Mouse (Mus musculus) CH12.LX (cell line): ENCODE measurements around the gene Wwp2. TPM values are rescaled to one million over a fixed set of nuclear protein-coding genes. Genes with fewer than 3 reads are reported as not detected.

ENCODE experiments used
- DNase-seq: peaks from one replicate; pipeline ENCODE4 v3.0.0-alpha.2; 2013; ENCODE audit errors: extremely low read depth
- H3K27ac ChIP-seq: 2 replicates; pipeline ENCODE4 v1.5.1; 2012; ENCODE audit warnings: low read depth, mild to moderate bottlenecking, control low read depth, moderate library complexity; ENCODE audit not compliant: insufficient read depth
- H3K27me3 ChIP-seq: replicated peaks from 2 replicates; pipeline ENCODE3; 2012; ENCODE audit warnings: inconsistent platforms
- H3K36me3 ChIP-seq, 2 experiments: replicated peaks in 1 of 2; 2 replicates each; pipeline versions ENCODE3 to v1.6.1; 2012; ENCODE audit warnings: inconsistent platforms in 1 of 2, low read length in 1 of 2, mild to moderate bottlenecking in 1 of 2, mixed read lengths in 1 of 2, moderate library complexity in 1 of 2; ENCODE audit not compliant: control insufficient read depth in 1 of 2, insufficient read depth in 1 of 2
- H3K4me1 ChIP-seq, 2 experiments: 2 replicates each; pipeline ENCODE4 v1.6.1; 2012; ENCODE audit warnings: inconsistent platforms in 1 of 2, moderate library complexity in 1 of 2; ENCODE audit not compliant: insufficient read depth in 2 of 2, control insufficient read depth in 1 of 2
- H3K4me2 ChIP-seq: 2 replicates; pipeline ENCODE4 v1.6.1; 2012; ENCODE audit warnings: low read depth, mild to moderate bottlenecking, control low read depth; ENCODE audit not compliant: poor library complexity, insufficient read depth, severe bottlenecking
- H3K4me3 ChIP-seq, 3 experiments: fragments of 150-350 bp in 1 of 3; sonication (generic) in 1 of 3; replicated peaks in 1 of 3; 2 replicates each; pipeline versions ENCODE3 to v1.5.1; 2011 to 2012; ENCODE audit warnings: low read depth in 2 of 3, low read length in 2 of 3, mild to moderate bottlenecking in 2 of 3, moderate library complexity in 2 of 3, control low read depth in 1 of 3, improper control_type of control experiment in 1 of 3, inconsistent platforms in 1 of 3, mixed read lengths in 1 of 3; ENCODE audit not compliant: poor library complexity in 1 of 3
- H3K79me2 ChIP-seq: replicated peaks from 2 replicates; pipeline ENCODE4 v1.6.1; 2012; ENCODE audit warnings: mild to moderate bottlenecking, moderate library complexity; ENCODE audit not compliant: control insufficient read depth, poor library complexity, insufficient read depth, severe bottlenecking; ENCODE audit errors: extremely low read depth
- H3K9ac ChIP-seq: 2 replicates; pipeline ENCODE4 v1.6.1; 2012; ENCODE audit warnings: low read depth, mild to moderate bottlenecking, control low read depth, moderate library complexity; ENCODE audit not compliant: insufficient read depth
- H3K9me3 ChIP-seq: replicated peaks from 2 replicates; pipeline ENCODE3; 2012; ENCODE audit warnings: low read length, inconsistent platforms, mixed read lengths
- BHLHE40 ChIP-seq: IDR thresholded peaks from 2 replicates; pipeline ENCODE4 v1.6.1; 2011; ENCODE audit warnings: mild to moderate bottlenecking, low read depth, low read length, improper control_type of control experiment
- CHD2 ChIP-seq: IDR thresholded peaks from 2 replicates; pipeline ENCODE4 v1.6.1; 2011; ENCODE audit warnings: low read length, improper control_type of control experiment
- CTCF ChIP-seq, 2 experiments: IDR thresholded peaks in 1 of 2; conservative IDR thresholded peaks in 1 of 2; 2 replicates each; pipeline ENCODE4 v1.5.1; 2011 to 2012; ENCODE audit warnings: low read depth in 2 of 2, low read length in 2 of 2, improper control_type of control experiment in 1 of 2, inconsistent platforms in 1 of 2, mild to moderate bottlenecking in 1 of 2, moderate library complexity in 1 of 2
- E2F4 ChIP-seq: IDR thresholded peaks from 2 replicates; pipeline ENCODE4 v1.6.1; 2011; ENCODE audit warnings: low read depth, low read length, improper control_type of control experiment; ENCODE audit not compliant: insufficient replicate concordance
- ELF1 ChIP-seq: IDR thresholded peaks from 2 replicates; pipeline ENCODE4 v1.6.1; 2014; ENCODE audit warnings: low read depth, mild to moderate bottlenecking, inconsistent platforms, low read length, improper control_type of control experiment
- EP300 ChIP-seq: IDR thresholded peaks from 2 replicates; pipeline ENCODE4 v1.6.1; 2011; ENCODE audit warnings: low read length, improper control_type of control experiment
- GABPA ChIP-seq: IDR thresholded peaks from 2 replicates; pipeline ENCODE4 v1.6.1; 2012; ENCODE audit warnings: low read depth, low read length, improper control_type of control experiment, inconsistent platforms; ENCODE audit not compliant: insufficient replicate concordance
- HCFC1 ChIP-seq: IDR thresholded peaks from 2 replicates; pipeline ENCODE4 v1.6.1; 2012; ENCODE audit warnings: low read depth, mild to moderate bottlenecking, inconsistent platforms, low read length, improper control_type of control experiment
- IRF4 ChIP-seq: IDR thresholded peaks from 2 replicates; pipeline ENCODE4 v1.6.1; 2014; ENCODE audit warnings: low read depth, mild to moderate bottlenecking, inconsistent platforms, low read length, improper control_type of control experiment
- JUN ChIP-seq: IDR thresholded peaks from 2 replicates; pipeline ENCODE4 v1.6.1; 2011; ENCODE audit warnings: low read depth, mild to moderate bottlenecking, low read length, improper control_type of control experiment, moderate library complexity; ENCODE audit not compliant: insufficient read depth
- MAFK ChIP-seq: IDR thresholded peaks from 2 replicates; pipeline ENCODE4 v1.6.1; 2011; ENCODE audit warnings: low read length, improper control_type of control experiment; ENCODE audit not compliant: insufficient replicate concordance
- MAX ChIP-seq: IDR thresholded peaks from 2 replicates; pipeline ENCODE4 v1.6.1; 2011; ENCODE audit warnings: low read length, improper control_type of control experiment
- MAZ ChIP-seq: IDR thresholded peaks from 2 replicates; pipeline ENCODE4 v1.6.1; 2012; ENCODE audit warnings: low read depth, mild to moderate bottlenecking, inconsistent platforms, low read length, improper control_type of control experiment, moderate library complexity
- NELFE ChIP-seq: IDR thresholded peaks from 2 replicates; pipeline ENCODE4 v1.6.1; 2011; ENCODE audit warnings: low read depth, low read length, improper control_type of control experiment
- NRF1 ChIP-seq: IDR thresholded peaks from 2 replicates; pipeline ENCODE4 v1.6.1; 2014; ENCODE audit warnings: low read depth, mild to moderate bottlenecking, inconsistent platforms, low read length, improper control_type of control experiment, moderate library complexity
- PAX5 ChIP-seq: IDR thresholded peaks from 2 replicates; pipeline ENCODE4 v1.6.1; 2012; ENCODE audit warnings: low read length, inconsistent platforms, mixed read lengths
- POLR2A ChIP-seq: IDR thresholded peaks from 2 replicates; pipeline ENCODE4 v1.6.1; 2011; ENCODE audit warnings: low read depth, mild to moderate bottlenecking, improper control_type of control experiment, low read length
- POLR2AphosphoS2 ChIP-seq: IDR thresholded peaks from 2 replicates; pipeline ENCODE4 v1.6.1; 2011; ENCODE audit warnings: low read depth, low read length, improper control_type of control experiment
- RCOR1 ChIP-seq: conservative IDR thresholded peaks from 2 replicates; pipeline ENCODE4 v1.6.1; 2012; ENCODE audit warnings: low read depth, mild to moderate bottlenecking, inconsistent platforms, low read length, improper control_type of control experiment
- SIN3A ChIP-seq: IDR thresholded peaks from 2 replicates; pipeline ENCODE4 v1.6.1; 2012; ENCODE audit warnings: low read length, improper control_type of control experiment, inconsistent platforms
- SMC3 ChIP-seq: IDR thresholded peaks from 2 replicates; pipeline ENCODE4 v1.6.1; 2011; ENCODE audit warnings: low read depth, low read length, improper control_type of control experiment
- TCF12 ChIP-seq: IDR thresholded peaks from 2 replicates; pipeline ENCODE4 v1.6.1; 2014; ENCODE audit warnings: low read depth, mild to moderate bottlenecking, inconsistent platforms, low read length, improper control_type of control experiment
- UBTF ChIP-seq: IDR thresholded peaks from 2 replicates; pipeline ENCODE4 v1.6.1; 2012; ENCODE audit warnings: low read depth, mild to moderate bottlenecking, inconsistent platforms, low read length, improper control_type of control experiment, moderate library complexity
- USF1 ChIP-seq: IDR thresholded peaks from 2 replicates; pipeline ENCODE4 v1.6.1; 2014; ENCODE audit warnings: low read depth, mild to moderate bottlenecking, inconsistent platforms, low read length, improper control_type of control experiment
- ZC3H11A ChIP-seq: IDR thresholded peaks from 2 replicates; pipeline ENCODE4 v1.6.1; 2012; ENCODE audit warnings: low read depth, mild to moderate bottlenecking, inconsistent platforms, low read length, improper control_type of control experiment
- ZKSCAN1 ChIP-seq: IDR thresholded peaks from 2 replicates; pipeline ENCODE4 v1.6.1; 2012; ENCODE audit warnings: low read depth, inconsistent platforms, low read length, improper control_type of control experiment, borderline replicate concordance
- ZNF384 ChIP-seq: IDR thresholded peaks from 2 replicates; pipeline ENCODE4 v1.6.1; 2012; ENCODE audit warnings: low read depth, low read length, improper control_type of control experiment, inconsistent platforms
- dilution Hi-C: fragments of 300-500 bp; cut with MboI; formaldehyde crosslinking; loops from 2 replicates; pipeline ENCODE4 v1.14.3; 2020; ENCODE audit warnings: low sequenced_read_pairs; ENCODE audit not compliant: extremely low pct_unique_long_range_greater_than_20kb, extremely low pct_ligation_motif_present
- in situ Hi-C: fragments of 300-500 bp; cut with MboI; formaldehyde crosslinking; loops from 3 replicates; pipeline ENCODE4 v1.14.3; 2019; ENCODE audit warnings: low sequenced_read_pairs, low pct_ligation_motif_present, low pct_unique_long_range_greater_than_20kb, mixed read lengths
- polyA plus RNA-seq: library from polyadenylated mRNA; unstranded; fragments of >175 nt; gene quantifications from 2 replicates; pipeline ENCODE4 v1.2.1, GENCODE M21; 2012; ENCODE audit warnings: low read depth; ENCODE audit not compliant: insufficient read length
- total RNA-seq, 2 experiments: library from RNA; depleted of rRNA; stranded (reverse); fragments of 300-350 nt in 1 of 2; fragments of >200 nt in 1 of 2; gene quantifications; 2 replicates each; pipeline ENCODE4 v1.2.3; 2012 to 2014

The Wwp2 gene
- total and polyA plus RNA-seq, 3 experiments: 13.5 to 30.3 (median 20.7) TPM

GRCm38 (mm10) chr8:107587995-107588780 lies 152.0 kb downstream of the Wwp2 start, which contains the start of gene Psmd7 (continued):
- TF ChIP-seq GABPA: peak; percentile 77; the same call in 1 of the 2 replicates
- peak; percentile 96 for TF ChIP-seq NELFE
- TF ChIP-seq TCF12: peak; percentile 91
- no peak for TF ChIP-seq SMC3
- no peak for TF ChIP-seq MAZ
- TF ChIP-seq UBTF: peak; percentile 75; the same call in 1 of the 2 replicates
- TF ChIP-seq E2F4: peak; percentile 56; the same call in 1 of the 2 replicates
- TF ChIP-seq CHD2: no peak
- peak; percentile 66; the same call in 1 of the 2 replicates for TF ChIP-seq MAFK
- peak; percentile 56; the same call in 1 of the 2 replicates for TF ChIP-seq ZNF384
- TF ChIP-seq USF1: no peak
- TF ChIP-seq ELF1: peak; percentile 90
- peak; percentile 79 for TF ChIP-seq NRF1
- peak; percentile 99 for TF ChIP-seq HCFC1
- peak; percentile 87 for TF ChIP-seq POLR2A
- no peak for TF ChIP-seq ZC3H11A
- TF ChIP-seq MAX: 0 out of 2 replicates have a peak, but pooled peaks have one; percentile 24
- no peak; the same call in 1 of the 2 replicates for TF ChIP-seq RCOR1

GRCm38 (mm10) chr8:107593967-107594729 lies 158.0 kb downstream of the Wwp2 start:
- TF ChIP-seq NELFE (no peak), UBTF (no peak), ZKSCAN1 (no peak), POLR2A (no peak), HCFC1 (no peak), PAX5 (no peak), TCF12 (no peak), EP300 (no peak), BHLHE40 (no peak), JUN (no peak), CTCF (conservative IDR thresholded peaks at IDR 0.05 in 1 of 2, IDR thresholded peaks at IDR 0.05 in 1 of 2; ENCODE audit: low read depth in 2 of 2, low read length in 2 of 2) (no peak), E2F4 (no peak), USF1 (no peak), GABPA (no peak), IRF4 (no peak), RCOR1 (no peak), SIN3A (no peak), ZNF384 (no peak), POLR2AphosphoS2 (no peak), MAX (no peak)
- H3K27ac ChIP-seq: no peak overlapping the region
- H3K79me2 ChIP-seq: no peaks in the 10 kb centered on the region
- no peaks in the 10 kb centered on the region for H3K36me3 ChIP-seq
- no peaks in the 10 kb centered on the region for H3K27me3 ChIP-seq
- in situ Hi-C loops (no loop called here), dilution Hi-C loops (no loop called here)
- H3K9ac ChIP-seq: no peak overlapping the region
- H3K4me3 ChIP-seq: no peak overlapping the region
- no peak for DNase-seq
- H3K9me3 ChIP-seq: peaks cover 2% of the 10 kb centered on the region
- no peak overlapping the region for H3K4me2 ChIP-seq
- no peaks in the 10 kb centered on the region for H3K4me1 ChIP-seq
